Mouse (Mus musculus) intestine, embryonic 14.5 days (tissue): Measurements from ENCODE around the gene Gm21874. TPM values are rescaled to one million over a fixed set of nuclear protein-coding genes. Genes with fewer than 3 reads are reported as not detected.
"Not testable (repeated sequence)": the region's sequence is repeated elsewhere in the genome, so short reads cannot be mapped to it uniquely, and the experiment has no call there.

Source experiments
- ATAC-seq: fragments of 200-750 bp; cut with Nextera tagmentation; replicated peaks from 2 replicates; pipeline ENCODE4 v1.8.0; 2017; ENCODE audit warnings: low read depth, moderate number of reproducible peaks, moderate TSS enrichment, moderate library complexity; ENCODE audit not compliant: low FRiP score, low TSS enrichment
- DNase-seq: peaks from one replicate; pipeline ENCODE4 v3.0.0-alpha.2; 2018; ENCODE audit warnings: low spot score
- H3K27ac ChIP-seq: fragments of 300-500 bp; sonication (generic); 2 replicates; pipeline ENCODE4 v1.5.1; 2014; ENCODE audit warnings: low read depth, mild to moderate bottlenecking, control low read depth
- H3K27me3 ChIP-seq: fragments of 300-500 bp; sonication (generic); replicated peaks from 2 replicates; pipeline ENCODE4 v1.6.1; 2014; ENCODE audit warnings: low read length, control low read depth; ENCODE audit not compliant: control insufficient read depth, insufficient read depth
- H3K36me3 ChIP-seq: fragments of 300-500 bp; sonication (generic); 2 replicates; pipeline ENCODE4 v1.6.1; 2014; ENCODE audit warnings: low read length, control low read depth; ENCODE audit not compliant: control insufficient read depth, insufficient read depth
- H3K4me1 ChIP-seq: fragments of 300-500 bp; sonication (generic); replicated peaks from 2 replicates; pipeline ENCODE4 v1.6.1; 2014; ENCODE audit warnings: low read length, control low read depth, mixed read lengths; ENCODE audit not compliant: control insufficient read depth, insufficient read depth
- H3K4me2 ChIP-seq: fragments of 300-500 bp; sonication (generic); 2 replicates; pipeline ENCODE4 v1.6.1; 2014; ENCODE audit warnings: low read length
- H3K4me3 ChIP-seq: fragments of 300-500 bp; sonication (generic); 2 replicates; pipeline ENCODE4 v1.5.1; 2014; ENCODE audit warnings: low read depth, low read length, control low read depth, mixed read lengths
- H3K9ac ChIP-seq: fragments of 300-500 bp; sonication (generic); 2 replicates; pipeline ENCODE4 v1.6.1; 2014; ENCODE audit warnings: mild to moderate bottlenecking, low read length
- H3K9me3 ChIP-seq: fragments of 300-500 bp; sonication (generic); 2 replicates; pipeline ENCODE4 v1.6.1; 2016; ENCODE audit warnings: low read length, control low read depth; ENCODE audit not compliant: control insufficient read depth
- polyA plus RNA-seq: library from polyadenylated mRNA; unstranded; fragments of >200 nt; fragmentation: Nextera tagmentation; extraction: Ambion mirVana; gene quantifications from 2 replicates; pipeline ENCODE4 v1.2.1, GENCODE M21; 2014

The Gm21874 gene
- polyA plus RNA-seq = not detected in 2 replicates

DNA sequence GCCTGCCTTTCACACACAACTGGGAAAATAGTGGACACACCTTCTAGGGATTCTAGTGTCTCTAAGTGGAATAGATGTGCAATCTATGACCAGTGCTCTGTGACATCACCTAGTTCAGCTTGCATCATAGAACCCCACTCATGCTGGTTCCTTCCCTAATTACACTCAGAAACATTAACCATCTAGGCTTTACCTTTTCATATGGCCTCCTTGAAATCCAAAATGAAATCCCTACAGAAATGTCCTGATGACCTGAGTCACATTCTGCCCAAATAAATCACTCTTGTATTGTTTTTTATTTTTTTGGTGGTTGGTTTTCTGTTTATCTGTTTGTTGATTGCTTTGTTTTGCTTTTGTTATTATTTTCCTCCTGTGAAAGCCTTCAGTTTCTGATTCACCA lies at the start of gene Gm21874:
TSS of gene Gm21874 (minus strand) at position 101 of the 400 bp plus-strand sequence.
- H3K4me2 ChIP-seq, H3K4me3 ChIP-seq, H3K9me3 ChIP-seq: not testable (repeated sequence)

More for the DNA sequence above, at the start of gene Gm21874:
- H3K4me1 ChIP-seq, ATAC-seq, H3K36me3 ChIP-seq, H3K27me3 ChIP-seq, H3K9ac ChIP-seq, DNase-seq, H3K27ac ChIP-seq: not testable (repeated sequence)

Other genes with a start within 250 kb of the Gm21874 start
- gene Gm21721, start 214.0 kb downstream of the Gm21874 start, polyA plus RNA-seq = not detected in 2 replicates
- gene Gm21812, start 69.0 kb downstream of the Gm21874 start, polyA plus RNA-seq = not detected in 2 replicates